Mouse (Mus musculus): ENCODE data around the gene Tspan10. TPM values are rescaled to one million over a fixed set of nuclear protein-coding genes. Genes with fewer than 3 reads are reported as not detected.

Tspan10 gene
- polyA plus RNA-seq, 2 experiments: not detected

GRCm38 (mm10) chr11:120437857-120438385 lies 4.5 kb upstream of the Tspan10 start:
- TF ChIP-seq CTCF (IDR thresholded peaks at IDR 0.05; ENCODE audit: low read depth): no peak
- no peak for TF ChIP-seq EP300 (IDR thresholded peaks at IDR 0.05; ENCODE audit: low read depth)
- Histone ChIP-seq H3K4me1 (replicated peaks; ENCODE audit: control insufficient read depth in 2 of 2, insufficient read depth in 2 of 2, low read length in 1 of 2) (peaks cover 9 to 10% of the 10 kb centered on the region in 2 experiments), H3K4me2 (ENCODE audit: low read depth) (peak overlapping the region; percentile 93), H3K9me3 (ENCODE audit: control insufficient read depth, low read length) (no peaks in the 10 kb centered on the region), H3K36me3 (replicated peaks; ENCODE audit: control insufficient read depth, insufficient read depth, low read depth) (peaks cover 10% of the 10 kb centered on the region), H3K9ac (replicated peaks) (peak overlapping the region; percentile 91), H3K27ac (peak overlapping the region; percentile 75), H3K27me3 (ENCODE audit: control insufficient read depth, insufficient read depth, low read length) (no peaks in the 10 kb centered on the region), H3K4me3 (ENCODE audit: insufficient read depth in 1 of 2, low read depth in 2 of 2, low read length in 2 of 2) (peak overlapping the region; percentile 84 to 96)
- DNase-seq (ENCODE audit: low read depth in 3 of 3, low spot score in 3 of 3): no peak
- 27% methylated on average over 12 of the region's 12 CpGs for WGBS (ENCODE audit: insufficient replicate concordance)
- ATAC-seq (ENCODE audit: insufficient read depth): no peak

GRCm38 (mm10) chr11:120442765-120443280 lies 379 bp downstream of the Tspan10 start:
- H3K27ac ChIP-seq: no peak overlapping the region
- H3K9me3 ChIP-seq (ENCODE audit: control insufficient read depth, low read length): no peaks in the 10 kb centered on the region
- no peaks in the 10 kb centered on the region for H3K27me3 ChIP-seq (ENCODE audit: control insufficient read depth, insufficient read depth, low read length)
- TF ChIP-seq EP300 (IDR thresholded peaks at IDR 0.05; ENCODE audit: low read depth) (no peak), CTCF (IDR thresholded peaks at IDR 0.05; ENCODE audit: low read depth) (no peak)
- H3K9ac ChIP-seq (replicated peaks): no peak overlapping the region
- no peak overlapping the region for H3K4me2 ChIP-seq (ENCODE audit: low read depth)
- DNase-seq (ENCODE audit: low read depth in 3 of 3, low spot score in 3 of 3) (no peak), ATAC-seq (ENCODE audit: insufficient read depth) (no peak)
- no peaks in the 10 kb centered on the region for H3K36me3 ChIP-seq (replicated peaks; ENCODE audit: control insufficient read depth, insufficient read depth, low read depth)
- 74% methylated on average over 3 of the region's 3 CpGs for WGBS (ENCODE audit: insufficient replicate concordance)
- no peak overlapping the region for H3K4me3 ChIP-seq (ENCODE audit: insufficient read depth in 1 of 2, low read depth in 2 of 2, low read length in 2 of 2)
- H3K4me1 ChIP-seq (replicated peaks; ENCODE audit: control insufficient read depth in 2 of 2, insufficient read depth in 2 of 2, low read length in 1 of 2): no peaks in the 10 kb centered on the region

GRCm38 (mm10) chr11:120444106-120444505 lies 1.7 kb downstream of the Tspan10 start:
- Histone ChIP-seq H3K27me3 (ENCODE audit: control insufficient read depth, insufficient read depth, low read length) (no peaks in the 10 kb centered on the region), H3K27ac (no peak overlapping the region), H3K4me2 (ENCODE audit: low read depth) (no peak overlapping the region), H3K4me1 (replicated peaks; ENCODE audit: control insufficient read depth in 2 of 2, insufficient read depth in 2 of 2, low read length in 1 of 2) (no peaks in the 10 kb centered on the region), H3K9me3 (ENCODE audit: control insufficient read depth, low read length) (no peaks in the 10 kb centered on the region), H3K36me3 (replicated peaks; ENCODE audit: control insufficient read depth, insufficient read depth, low read depth) (no peaks in the 10 kb centered on the region), H3K9ac (replicated peaks) (no peak overlapping the region), H3K4me3 (ENCODE audit: insufficient read depth in 1 of 2, low read depth in 2 of 2, low read length in 2 of 2) (no peak overlapping the region)
- WGBS (ENCODE audit: insufficient replicate concordance): 49% methylated on average over 6 of the region's 6 CpGs
- DNase-seq (ENCODE audit: low read depth in 3 of 3, low spot score in 3 of 3) (no peak), ATAC-seq (ENCODE audit: insufficient read depth) (no peak)
- TF ChIP-seq EP300 (IDR thresholded peaks at IDR 0.05; ENCODE audit: low read depth): no peak
- TF ChIP-seq CTCF (IDR thresholded peaks at IDR 0.05; ENCODE audit: low read depth): no peak

GRCm38 (mm10) chr11:120445475-120445874 lies 3.0 kb downstream of the Tspan10 start:
- Histone ChIP-seq H3K4me3 (ENCODE audit: insufficient read depth in 1 of 2, low read depth in 2 of 2, low read length in 2 of 2) (no peak overlapping the region), H3K9ac (replicated peaks) (no peak overlapping the region), H3K27ac (no peak overlapping the region), H3K36me3 (replicated peaks; ENCODE audit: control insufficient read depth, insufficient read depth, low read depth) (no peaks in the 10 kb centered on the region), H3K9me3 (ENCODE audit: control insufficient read depth, low read length) (no peaks in the 10 kb centered on the region), H3K4me2 (ENCODE audit: low read depth) (no peak overlapping the region), H3K4me1 (replicated peaks; ENCODE audit: control insufficient read depth in 2 of 2, insufficient read depth in 2 of 2, low read length in 1 of 2) (no peaks in the 10 kb centered on the region), H3K27me3 (ENCODE audit: control insufficient read depth, insufficient read depth, low read length) (no peaks in the 10 kb centered on the region)
- no peak for TF ChIP-seq CTCF (IDR thresholded peaks at IDR 0.05; ENCODE audit: low read depth)
- TF ChIP-seq EP300 (IDR thresholded peaks at IDR 0.05; ENCODE audit: low read depth): no peak
- 49% methylated on average over 3 of the region's 3 CpGs for WGBS (ENCODE audit: insufficient replicate concordance)
- DNase-seq (ENCODE audit: low read depth in 3 of 3, low spot score in 3 of 3) (no peak), ATAC-seq (ENCODE audit: insufficient read depth) (no peak)

- 71% methylated on average over 7 of the region's 7 CpGs for WGBS (ENCODE audit: insufficient replicate concordance)
- no peak for DNase-seq (ENCODE audit: low read depth in 3 of 3, low spot score in 3 of 3)
- no peak overlapping the region for H3K4me3 ChIP-seq (ENCODE audit: insufficient read depth in 1 of 2, low read depth in 2 of 2, low read length in 2 of 2)
- no peak overlapping the region for H3K9ac ChIP-seq (replicated peaks)
- H3K9me3 ChIP-seq (ENCODE audit: control insufficient read depth, low read length): no peaks in the 10 kb centered on the region
- TF ChIP-seq CTCF (IDR thresholded peaks at IDR 0.05; ENCODE audit: low read depth) (no peak), EP300 (IDR thresholded peaks at IDR 0.05; ENCODE audit: low read depth) (no peak)
- H3K27me3 ChIP-seq (ENCODE audit: control insufficient read depth, insufficient read depth, low read length): no peaks in the 10 kb centered on the region
- H3K36me3 ChIP-seq (replicated peaks; ENCODE audit: control insufficient read depth, insufficient read depth, low read depth): no peaks in the 10 kb centered on the region
- no peak overlapping the region for H3K27ac ChIP-seq
- ATAC-seq (ENCODE audit: insufficient read depth): no peak
- no peaks in the 10 kb centered on the region for H3K4me1 ChIP-seq (replicated peaks; ENCODE audit: control insufficient read depth in 2 of 2, insufficient read depth in 2 of 2, low read length in 1 of 2)
- H3K4me2 ChIP-seq (ENCODE audit: low read depth): no peak overlapping the region
These were observed 4.7 kb downstream of the Tspan10 start for GRCm38 (mm10) chr11:120447179-120447578.
